Mouse (Mus musculus) lung, adult 2 months (tissue): ENCODE measurements at regions not wholly inside any gene's neighbourhood (a gene's known extent, or its start where the extent isn't known, plus 50 kb on each side); places are given as distances from the start of the nearest gene placed in this dataset.

Experiments
- DNase-seq: peaks from one replicate; pipeline ENCODE4 v3.0.0; 2022
- H3K4me1 ChIP-seq: fragments of 200-500 bp; 2 replicates; pipeline ENCODE4 v1.6.1; 2011; ENCODE audit warnings: low read length; ENCODE audit not compliant: control insufficient read depth, insufficient read depth
- H3K4me3 ChIP-seq: fragments of 200-500 bp; replicated peaks from 2 replicates; pipeline ENCODE3; 2011; ENCODE audit warnings: low read depth, mild to moderate bottlenecking, control low read depth, low read length; ENCODE audit errors: extremely low read depth
- CTCF ChIP-seq: fragments of 200-500 bp; IDR thresholded peaks from 2 replicates; pipeline ENCODE4 v1.5.1; 2011; ENCODE audit warnings: mild to moderate bottlenecking, low read length, control low read depth; ENCODE audit not compliant: insufficient read depth
- POLR2A ChIP-seq: fragments of 200-500 bp; IDR thresholded peaks from 2 replicates; pipeline ENCODE4 v1.6.1; 2011; ENCODE audit warnings: low read depth, mild to moderate bottlenecking, control low read depth, low read length, borderline replicate concordance; ENCODE audit errors: extremely low read depth
- WGBS: fragments of 180-500 bp; shearing (Covaris S2); methylation state at CpG from one replicate; pipeline ENCODE4 v1.1.7; 2018; 5-methylcytosine and 5-hydroxymethylcytosine counted together

DNA sequence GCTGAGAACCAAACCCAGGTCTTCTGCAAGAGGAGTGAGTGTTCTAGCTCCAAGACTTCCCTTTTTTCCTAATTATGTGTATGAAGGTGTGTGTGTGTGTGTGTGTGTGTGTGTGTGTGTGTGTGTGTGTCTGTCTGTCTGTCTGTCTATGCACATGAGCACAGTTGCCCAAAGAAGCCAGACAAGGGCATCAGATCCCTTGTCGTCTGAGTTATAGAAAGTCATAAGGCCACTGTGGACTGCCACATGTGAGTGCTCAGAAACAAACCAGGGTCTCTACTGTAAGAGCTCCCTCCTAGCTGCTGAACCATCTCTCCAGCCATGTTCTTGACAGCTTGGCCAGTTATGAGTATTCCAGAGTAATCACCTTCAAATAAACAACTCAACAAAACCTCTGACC lies 58.6 kb upstream of the Itga11 start:
- WGBS = 100% methylated on average over 1 of the region's 1 CpGs
- no peaks in the 10 kb centered on the region; the same call in 1 of the 2 replicates for H3K4me1 ChIP-seq
- TF ChIP-seq CTCF = no peak
- no peak for TF ChIP-seq POLR2A
- H3K4me3 ChIP-seq = no peak overlapping the region
- no peak for DNase-seq

DNA sequence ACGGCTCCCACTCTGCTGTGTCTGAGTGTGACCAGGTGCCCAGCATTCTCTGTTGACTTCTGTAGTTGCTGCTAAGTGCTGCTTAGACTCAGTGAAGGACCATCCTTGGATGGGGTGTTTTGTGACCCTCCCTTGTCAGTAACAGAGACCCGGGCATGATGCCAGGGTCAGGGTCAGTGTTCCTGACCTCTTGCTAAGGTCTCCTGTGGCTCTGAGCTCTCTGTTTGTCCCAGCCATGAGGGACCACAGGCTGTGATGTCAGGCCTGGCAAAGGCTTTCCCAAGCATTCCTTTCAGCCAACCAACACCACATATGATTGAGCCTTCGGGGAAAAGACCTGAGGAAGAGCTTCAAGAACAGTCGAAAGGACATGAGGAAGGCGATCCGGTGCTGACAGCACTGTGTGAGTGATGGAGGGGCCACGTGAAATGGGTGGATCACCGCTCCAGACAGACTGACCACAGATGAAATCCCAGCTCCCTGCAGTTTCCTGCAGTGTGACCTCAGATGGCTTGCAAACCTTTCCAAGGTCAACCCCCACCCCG lies 56.7 kb upstream of the Itga11 start:
- Histone ChIP-seq H3K4me3 (no peak overlapping the region), H3K4me1 (no peaks in the 10 kb centered on the region; the same call in 1 of the 2 replicates)
- no peak for DNase-seq
- no peak for TF ChIP-seq POLR2A
- no peak for TF ChIP-seq CTCF
- WGBS = 62% methylated on average over 9 of the region's 9 CpGs

DNA sequence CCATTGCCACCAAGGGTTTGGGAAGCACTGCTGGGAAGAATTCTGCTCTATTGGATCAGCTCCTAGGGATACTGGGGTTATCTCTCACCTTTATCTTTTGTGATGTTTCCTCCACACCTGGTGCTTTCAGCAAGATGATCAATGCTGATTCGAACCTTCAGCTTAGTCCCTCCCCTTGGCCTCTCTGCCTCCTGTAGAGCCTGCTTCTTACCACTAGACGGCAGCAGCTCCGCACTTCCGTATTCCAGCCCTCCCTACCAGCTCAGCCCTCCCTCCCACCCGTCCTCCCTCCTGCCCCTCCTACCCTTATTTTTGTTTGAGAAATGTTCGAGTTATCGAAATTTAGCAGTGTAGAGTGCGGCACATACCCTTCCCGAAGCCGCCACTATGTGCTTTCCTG lies 55.5 kb upstream of the Itga11 start:
- no peaks in the 10 kb centered on the region; the same call in 1 of the 2 replicates for H3K4me1 ChIP-seq
- no peak overlapping the region for H3K4me3 ChIP-seq
- TF ChIP-seq CTCF (peak; percentile 62), POLR2A (no peak)
- WGBS = 50% methylated on average over 10 of the region's 10 CpGs
- no peak for DNase-seq

DNA sequence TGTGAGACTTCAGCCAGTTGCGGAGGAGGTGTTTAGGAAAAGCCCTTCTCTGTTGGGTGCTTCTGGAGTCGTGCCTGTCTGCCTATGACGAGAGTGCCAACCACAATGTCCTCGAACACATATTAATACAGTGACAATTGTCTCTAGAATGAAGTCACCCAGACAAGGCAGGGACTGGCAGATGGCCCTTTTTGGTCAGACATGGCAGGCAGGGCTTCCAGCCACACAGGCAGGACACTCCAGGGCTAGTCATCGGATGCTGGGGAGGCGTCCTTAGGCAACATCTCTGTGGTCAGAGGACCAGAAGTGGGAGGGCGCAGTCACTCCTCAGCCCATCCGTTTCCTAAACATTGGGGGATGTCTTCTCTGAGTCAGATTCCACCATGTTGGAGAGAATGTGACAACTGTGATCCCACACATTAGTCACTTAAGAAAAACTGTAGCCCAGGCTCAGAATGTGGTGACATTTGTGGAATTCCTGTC lies 53.0 kb upstream of the Itga11 start:
- TF ChIP-seq CTCF (no peak), POLR2A (no peak)

DNA sequence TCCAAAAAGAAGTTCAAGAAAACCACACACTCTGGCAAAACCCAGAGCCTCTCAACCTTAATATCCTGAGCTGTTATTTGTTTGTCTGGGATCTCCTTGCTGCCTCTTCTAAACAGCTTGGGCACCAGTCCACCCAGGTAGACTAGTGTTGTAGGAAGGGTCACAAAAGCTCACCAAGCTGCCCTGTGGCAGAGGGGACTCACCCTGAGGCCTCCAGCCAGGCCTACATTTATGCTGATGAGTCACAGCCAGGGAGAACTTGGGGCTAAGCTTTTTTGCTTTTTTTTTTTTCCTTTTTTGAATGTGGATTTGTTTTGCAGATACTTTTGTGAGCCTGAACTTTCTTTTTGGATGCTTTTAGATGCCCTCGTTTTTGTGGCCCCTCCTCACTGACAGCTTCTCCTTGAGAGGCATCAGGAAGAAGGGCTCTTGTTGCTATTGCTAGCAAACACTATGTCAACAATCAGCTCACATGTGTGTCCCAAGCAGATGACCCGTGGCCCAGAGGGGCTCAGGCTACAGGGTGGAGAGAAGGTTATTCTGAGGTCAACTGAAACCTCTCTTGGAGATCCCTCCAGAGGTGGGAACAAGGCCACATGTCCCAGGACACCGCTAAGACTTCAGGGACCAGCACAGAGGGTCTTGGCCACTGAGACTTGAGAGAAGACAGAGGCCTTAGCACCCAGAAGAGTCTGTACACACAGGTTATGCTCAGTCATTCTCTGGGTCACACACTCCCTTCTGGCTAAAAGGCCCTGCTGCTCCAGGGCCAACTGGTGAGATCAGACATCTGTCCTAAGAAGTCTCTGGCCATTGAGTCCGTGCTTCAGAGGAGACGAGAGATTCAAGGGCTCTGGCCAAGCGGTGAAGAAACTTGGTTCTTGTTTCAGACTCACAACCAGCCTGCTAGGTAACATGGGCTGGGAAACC lies 50.3 kb upstream of the Itga11 start:
- H3K4me3 ChIP-seq = no peak overlapping the region
- TF ChIP-seq CTCF (no peak), POLR2A (no peak)
- WGBS = 57% methylated on average over 6 of the region's 6 CpGs
- DNase-seq = no peak
- no peaks in the 10 kb centered on the region for H3K4me1 ChIP-seq

More for the DNA sequence above, 53.0 kb upstream of the Itga11 start:
- WGBS = 73% methylated on average over 8 of the region's 8 CpGs
- no peak for DNase-seq
- Histone ChIP-seq H3K4me1 (no peaks in the 10 kb centered on the region; the same call in 1 of the 2 replicates), H3K4me3 (no peak overlapping the region)
